Mouse (Mus musculus) naive thymus-derived CD4-positive, alpha-beta T cell, adult 2 months (primary cell): Measurements from ENCODE around the gene Fam186a.
A peak's percentile ranks its signal among the peaks of the same experiment; 100 is the strongest.
"Not testable (repeated sequence)": the region's sequence is repeated elsewhere in the genome, so short reads cannot be mapped to it uniquely, and the experiment has no call there.

Experiments used
- DNase-seq: peaks from one replicate; pipeline ENCODE4 v3.0.0-alpha.2; 2011; ENCODE audit warnings: low read depth

Gene Fam186a

GRCm38 (mm10) chr15:99966961-99967360 lies at the start of gene Fam186a:
Gene Fam186a (minus strand): TSS chr15:99967061.
- DNase-seq: no peak

DNA sequence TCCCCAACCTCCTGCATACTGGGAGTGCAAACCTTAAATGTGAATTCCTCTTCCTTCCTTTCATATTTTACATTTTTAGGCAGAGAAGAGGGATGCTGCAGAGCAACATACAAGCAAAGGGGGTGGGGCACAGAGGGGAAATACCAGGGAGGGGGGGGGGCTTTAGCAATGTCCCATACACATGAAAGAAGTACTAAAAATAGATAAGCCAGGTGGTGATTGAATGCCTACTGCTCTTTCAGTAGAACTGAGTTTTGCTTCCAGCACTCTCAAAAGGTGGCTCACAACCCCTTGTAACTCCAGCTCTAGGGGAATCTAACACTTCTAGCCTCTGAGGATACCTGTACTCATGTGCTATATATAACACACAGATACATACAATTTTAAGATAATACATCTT lies 39.3 kb upstream of the Fam186a start:
- DNase-seq: no peak

DNA sequence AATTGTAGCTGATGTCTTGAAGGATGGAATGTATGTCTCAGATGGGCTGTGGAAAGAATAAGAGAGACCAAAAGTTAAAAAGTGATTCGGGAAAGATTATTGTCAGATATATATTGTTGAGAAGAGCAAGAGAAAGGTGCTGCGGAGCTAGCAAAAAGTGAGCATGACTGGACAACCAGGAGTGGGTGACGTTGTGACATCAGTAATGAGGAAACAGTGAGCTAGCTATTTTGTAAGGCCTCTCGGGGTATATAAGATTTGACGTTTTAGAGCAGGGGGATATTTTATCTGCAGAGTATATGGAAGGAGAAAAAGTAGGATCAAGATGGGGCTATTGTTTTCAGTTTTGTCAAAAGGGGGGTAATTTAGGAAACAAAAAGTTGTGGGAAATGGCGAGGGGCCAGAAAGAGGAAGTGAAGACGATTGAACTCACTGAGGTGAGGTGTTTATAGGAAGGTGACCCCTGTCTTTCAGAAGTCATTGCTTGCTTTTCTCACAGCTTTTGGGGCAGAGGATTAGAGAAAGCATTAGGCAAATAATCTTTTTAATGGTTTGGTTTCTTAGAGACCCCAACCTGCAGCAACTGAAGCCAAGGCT lies 37.9 kb upstream of the Fam186a start:
- no peak for DNase-seq

- no peak for DNase-seq
These were observed 32.5 kb upstream of the Fam186a start for GRCm38 (mm10) chr15:99999390-99999789.

- no peak for DNase-seq
These were observed 30.4 kb upstream of the Fam186a start for GRCm38 (mm10) chr15:99997114-99997804.

DNA sequence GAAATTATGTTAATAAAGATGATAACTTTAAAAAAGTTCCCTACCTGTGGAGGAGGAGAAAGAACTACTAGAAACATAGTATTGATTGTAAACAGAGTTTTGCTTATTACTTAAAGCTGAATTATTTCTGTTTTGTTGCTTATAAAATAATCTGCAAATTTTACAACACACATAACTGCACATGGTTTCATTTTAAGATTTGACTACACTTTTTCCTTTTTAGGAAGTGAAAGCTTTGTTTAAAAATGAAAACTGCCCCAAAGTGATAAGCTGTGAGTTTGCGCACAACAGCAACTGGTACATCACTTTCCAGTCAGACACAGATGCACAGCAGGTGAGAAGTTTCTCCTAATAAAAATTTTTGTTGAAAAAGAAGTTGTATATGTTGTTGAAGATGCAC lies 26.2 kb upstream of the Fam186a start:
- DNase-seq: no peak

GRCm38 (mm10) chr15:99979715-99980114 lies 12.9 kb upstream of the Fam186a start:
- DNase-seq: no peak

GRCm38 (mm10) chr15:99979266-99979665 lies 12.4 kb upstream of the Fam186a start:
- DNase-seq: no peak

- not testable (repeated sequence) for DNase-seq
These were observed 9.3 kb upstream of the Fam186a start for GRCm38 (mm10) chr15:99976121-99976520.

DNA sequence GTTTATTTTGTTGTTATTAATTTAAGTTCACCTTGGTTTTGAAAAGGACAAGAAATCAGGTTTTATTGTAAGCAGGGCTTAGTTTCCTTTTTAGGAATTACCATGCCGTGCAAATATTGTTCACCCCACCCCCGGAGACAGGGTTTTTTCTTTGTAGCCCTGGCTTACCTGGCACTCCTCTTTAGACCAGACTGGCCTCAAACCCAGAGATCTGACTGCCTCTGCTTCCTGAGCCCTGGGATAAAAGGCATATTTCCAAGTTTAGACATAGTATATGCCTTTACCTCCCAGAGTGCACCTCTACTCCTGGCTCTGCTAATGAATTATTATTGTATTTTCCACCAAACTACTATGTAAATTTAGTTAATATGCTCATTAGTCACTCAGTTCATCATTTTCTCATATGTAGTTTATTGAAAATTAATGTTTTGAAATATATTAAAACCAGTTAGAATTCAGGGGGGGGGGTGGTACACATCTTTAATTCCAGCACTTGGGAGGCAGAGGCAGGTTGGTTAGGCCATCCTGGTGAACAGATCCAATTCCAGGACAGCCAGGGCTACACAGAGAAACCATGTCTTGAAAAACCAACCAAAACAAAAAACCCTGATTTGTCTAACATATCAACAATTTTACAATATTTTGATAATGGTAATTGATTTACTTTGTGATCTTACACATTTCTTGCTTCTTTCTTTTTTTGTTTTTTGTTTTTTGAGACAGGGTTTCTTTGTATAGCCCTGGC lies 7.8 kb upstream of the Fam186a start:
- DNase-seq: no peak

DNA sequence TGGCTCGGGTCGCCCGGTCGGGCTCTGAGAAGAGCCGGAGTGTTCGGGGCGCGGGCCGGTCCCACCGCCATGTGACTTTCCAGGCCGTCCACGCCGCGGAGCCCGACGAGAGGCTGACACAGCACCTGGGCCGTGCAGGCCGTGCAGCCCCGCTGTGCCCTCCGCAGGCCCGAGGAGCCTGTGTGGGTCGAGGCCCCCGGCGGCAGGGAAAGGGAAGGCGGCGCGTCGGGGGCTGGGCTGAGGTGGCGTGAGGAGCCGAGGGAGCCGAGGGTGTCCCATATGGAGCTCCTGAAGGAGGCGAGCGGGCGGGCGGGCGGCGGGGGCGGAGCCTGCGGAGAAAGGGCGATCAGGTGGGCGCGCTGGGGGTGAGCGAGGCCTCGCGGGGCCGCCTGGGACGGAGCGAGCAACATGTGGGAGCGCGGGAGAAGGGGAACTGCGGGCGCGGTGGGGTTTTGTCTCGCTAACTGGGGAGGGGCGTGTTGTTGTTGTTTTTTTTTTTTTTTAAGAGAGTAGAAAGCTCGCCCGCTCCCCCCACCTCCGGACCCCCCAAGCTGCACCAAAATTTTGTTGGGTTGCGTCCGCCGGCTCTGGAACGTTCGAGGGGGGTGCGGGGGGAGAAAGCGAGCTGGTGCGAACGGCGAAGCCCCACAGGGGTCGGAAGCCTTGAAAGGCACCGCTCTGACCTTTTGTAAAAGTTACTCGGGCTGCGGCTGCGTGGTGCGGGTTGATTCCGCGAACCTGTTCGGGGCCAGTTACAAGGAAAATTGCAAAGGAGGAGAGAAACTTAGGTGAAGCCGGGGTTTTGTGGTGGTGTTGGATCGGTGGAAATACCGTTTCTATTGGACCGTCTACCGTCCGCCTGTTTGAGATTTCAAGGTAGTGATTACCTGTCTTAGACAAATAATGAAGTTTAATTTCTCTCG lies 6.4 kb upstream of the Fam186a start:
- DNase-seq: peak; percentile 41

GRCm38 (mm10) chr15:99972361-99972988 lies 5.6 kb upstream of the Fam186a start:
- peak; percentile 95 for DNase-seq

- no peak for DNase-seq
These were observed 3.7 kb upstream of the Fam186a start for GRCm38 (mm10) chr15:99970606-99971005.

- DNase-seq: not testable (repeated sequence)
These were observed 2.9 kb upstream of the Fam186a start, which contains the start of gene Larp4 for GRCm38 (mm10) chr15:99969765-99970164. Gene Larp4 (plus strand): TSS chr15:99970065.

GRCm38 (mm10) chr15:99965103-99965775 lies 1.6 kb downstream of the Fam186a start:
- DNase-seq: no peak

DNA sequence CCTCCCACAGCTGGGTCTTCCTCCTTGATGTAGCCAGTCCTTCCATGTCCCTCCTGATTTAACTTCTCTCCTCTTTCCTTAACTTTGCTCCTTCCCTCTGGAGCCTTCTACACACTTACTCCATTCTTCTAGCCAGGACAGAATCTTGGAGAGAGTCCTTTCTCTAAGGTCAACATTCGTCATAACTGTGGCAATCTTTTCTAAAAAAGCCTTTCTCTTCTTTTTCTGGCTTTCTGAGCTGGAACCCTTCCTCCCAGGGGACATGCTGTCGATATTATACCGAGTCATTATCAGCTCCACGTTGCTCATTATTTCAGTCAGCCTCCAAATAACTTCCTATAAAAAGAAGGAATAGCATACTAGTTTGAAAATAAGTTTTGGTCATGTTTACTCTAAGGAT lies 11.5 kb downstream of the Fam186a start:
- no peak for DNase-seq

GRCm38 (mm10) chr15:99940970-99941630 lies 25.8 kb downstream of the Fam186a start:
- DNase-seq: no peak

- DNase-seq: no peak
These were observed 26.4 kb downstream of the Fam186a start for GRCm38 (mm10) chr15:99940426-99940825.

GRCm38 (mm10) chr15:99937841-99938240 lies 29.0 kb downstream of the Fam186a start:
- DNase-seq: no peak

- no peak for DNase-seq
These were observed 30.2 kb downstream of the Fam186a start for GRCm38 (mm10) chr15:99936659-99937058.
